Mouse (Mus musculus) cerebellum, adult 11 months (tissue): ENCODE results near the gene F3.
"Not testable (repeated sequence)": the region's sequence is repeated elsewhere in the genome, so short reads cannot be mapped to it uniquely, and the experiment has no call there.

Experiments
- DNase-seq: peaks from one replicate; pipeline ENCODE4 v3.0.0; 2022

F3 gene

GRCm38 (mm10) chr3:121741186-121741848 lies 18.0 kb downstream of the F3 start:
- not testable (repeated sequence) for DNase-seq

GRCm38 (mm10) chr3:121754319-121755090 lies 31.2 kb downstream of the F3 start:
- DNase-seq = not testable (repeated sequence)

- DNase-seq = no peak
Observed at GRCm38 (mm10) chr3:121755152-121755551, 31.8 kb downstream of the F3 start.

GRCm38 (mm10) chr3:121758373-121758772 lies 35.0 kb downstream of the F3 start:
- DNase-seq = no peak

GRCm38 (mm10) chr3:121762056-121762852 lies 38.9 kb downstream of the F3 start:
- DNase-seq = no peak

- no peak for DNase-seq
Observed at GRCm38 (mm10) chr3:121766048-121766447, 42.7 kb downstream of the F3 start.

- DNase-seq = no peak
Observed at GRCm38 (mm10) chr3:121766818-121767217, 43.5 kb downstream of the F3 start.

- no peak for DNase-seq
Observed at GRCm38 (mm10) chr3:121768770-121769169, 45.4 kb downstream of the F3 start.

- not testable (repeated sequence) for DNase-seq
Observed at GRCm38 (mm10) chr3:121773336-121773735, 50.0 kb downstream of the F3 start.

- DNase-seq = peak; percentile 8
Observed at GRCm38 (mm10) chr3:121777943-121778342, 54.6 kb downstream of the F3 start.

GRCm38 (mm10) chr3:121783020-121783419 lies 59.7 kb downstream of the F3 start:
- DNase-seq = no peak
